Mouse (Mus musculus) c-Kit-positive CD71-positive TER-119-negative erythroid progenitor cells, embryonic 14.5 days (primary cell): Measurements from ENCODE around the gene Ybx3.
A peak's percentile ranks its signal among the peaks of the same experiment; 100 is the strongest.

Experiments
- DNase-seq: peaks from one replicate; pipeline ENCODE4 v3.0.0-alpha.2; 2013; ENCODE audit warnings: low read depth

Ybx3 gene

GRCm38 (mm10) chr6:131388040-131389021 is at the start of gene Ybx3:
Gene Ybx3, minus strand, starts transcription at chr6:131388476.
- DNase-seq, result peak; percentile 58

GRCm38 (mm10) chr6:131436626-131437025 is 48.4 kb upstream of the Ybx3 start:
- no peak for DNase-seq

- DNase-seq, result no peak
These were observed 45.8 kb upstream of the Ybx3 start for GRCm38 (mm10) chr6:131434088-131434487.

- no peak for DNase-seq
These were observed 45.1 kb upstream of the Ybx3 start for GRCm38 (mm10) chr6:131433153-131434048.

- peak; percentile 42 for DNase-seq
These were observed 33.3 kb upstream of the Ybx3 start for GRCm38 (mm10) chr6:131421572-131421971.

- no peak for DNase-seq
These were observed 31.3 kb upstream of the Ybx3 start for GRCm38 (mm10) chr6:131419614-131420013.

GRCm38 (mm10) chr6:131418770-131419169 is 30.5 kb upstream of the Ybx3 start:
- DNase-seq, result no peak

GRCm38 (mm10) chr6:131411116-131411843 is 23.0 kb upstream of the Ybx3 start:
- no peak for DNase-seq

GRCm38 (mm10) chr6:131406957-131407356 is 18.7 kb upstream of the Ybx3 start:
- no peak for DNase-seq

GRCm38 (mm10) chr6:131405896-131406295 is 17.6 kb upstream of the Ybx3 start:
- DNase-seq, result no peak

- no peak for DNase-seq
These were observed 16.9 kb upstream of the Ybx3 start for GRCm38 (mm10) chr6:131405174-131405573.

- no peak for DNase-seq
These were observed 16.0 kb upstream of the Ybx3 start for GRCm38 (mm10) chr6:131404260-131404659.

GRCm38 (mm10) chr6:131403036-131403435 is 14.8 kb upstream of the Ybx3 start:
- DNase-seq, result no peak

GRCm38 (mm10) chr6:131402606-131403005 is 14.3 kb upstream of the Ybx3 start:
- DNase-seq, result no peak

GRCm38 (mm10) chr6:131401259-131401658 is 13.0 kb upstream of the Ybx3 start:
- no peak for DNase-seq

GRCm38 (mm10) chr6:131396650-131397049 is 8.4 kb upstream of the Ybx3 start:
- no peak for DNase-seq

- no peak for DNase-seq
These were observed 5.8 kb upstream of the Ybx3 start for GRCm38 (mm10) chr6:131393873-131394660.

- peak; percentile 86 for DNase-seq
These were observed 846 bp downstream of the Ybx3 start for GRCm38 (mm10) chr6:131387221-131388039.

GRCm38 (mm10) chr6:131386416-131387019 is 1.8 kb downstream of the Ybx3 start:
- no peak for DNase-seq

- DNase-seq, result no peak
These were observed 2.8 kb downstream of the Ybx3 start for GRCm38 (mm10) chr6:131385469-131385868.
